Mouse (Mus musculus) bone marrow macrophage, adult 2 months (primary cell): ENCODE results near the gene Gm38393. TPM values are rescaled to one million over a fixed set of nuclear protein-coding genes. Genes with fewer than 3 reads are reported as not detected.

Experiments used
- H3K27ac ChIP-seq: 2 replicates; pipeline ENCODE4 v1.5.1; 2012; ENCODE audit warnings: low read depth, low read length; ENCODE audit not compliant: insufficient read depth
- H3K4me1 ChIP-seq: 2 replicates; pipeline ENCODE4 v1.6.1; 2012; ENCODE audit warnings: low read length; ENCODE audit not compliant: control insufficient read depth, insufficient read depth
- H3K4me3 ChIP-seq: 2 replicates; pipeline ENCODE4 v1.5.1; 2012; ENCODE audit warnings: mild to moderate bottlenecking, low read length, moderate library complexity; ENCODE audit not compliant: insufficient read depth
- CTCF ChIP-seq: IDR thresholded peaks from 2 replicates; pipeline ENCODE4 v1.5.1; 2012; ENCODE audit warnings: low read depth, mild to moderate bottlenecking, low read length, moderate library complexity
- POLR2A ChIP-seq: IDR thresholded peaks from 2 replicates; pipeline ENCODE4 v1.6.1; 2012; ENCODE audit warnings: mild to moderate bottlenecking, low read depth, low read length, borderline replicate concordance
- polyA plus RNA-seq: library from polyadenylated mRNA; stranded (reverse); fragments of >200 nt; gene quantifications from 2 replicates; pipeline ENCODE4 v1.2.4, GENCODE M21; 2012; ENCODE audit not compliant: missing spikeins, insufficient read depth, insufficient read length

The Gm38393 gene
- not detected in 2 replicates for polyA plus RNA-seq

- H3K27ac ChIP-seq: no peak within 1 kb of the TSS
- H3K4me1 ChIP-seq: no peaks in the 10 kb centered on the region
- no peak for TF ChIP-seq CTCF
- TF ChIP-seq POLR2A: no peak
- H3K4me3 ChIP-seq: no peak within 1 kb of the TSS
Observed at GRCm38 (mm10) chr7:60004606-60005330, at the start of gene Gm38393, which contains the start of gene Snurf. Gm38393 (minus strand) TSS chr7:60005064. Snurf (minus strand) TSS chr7:60005049.

DNA sequence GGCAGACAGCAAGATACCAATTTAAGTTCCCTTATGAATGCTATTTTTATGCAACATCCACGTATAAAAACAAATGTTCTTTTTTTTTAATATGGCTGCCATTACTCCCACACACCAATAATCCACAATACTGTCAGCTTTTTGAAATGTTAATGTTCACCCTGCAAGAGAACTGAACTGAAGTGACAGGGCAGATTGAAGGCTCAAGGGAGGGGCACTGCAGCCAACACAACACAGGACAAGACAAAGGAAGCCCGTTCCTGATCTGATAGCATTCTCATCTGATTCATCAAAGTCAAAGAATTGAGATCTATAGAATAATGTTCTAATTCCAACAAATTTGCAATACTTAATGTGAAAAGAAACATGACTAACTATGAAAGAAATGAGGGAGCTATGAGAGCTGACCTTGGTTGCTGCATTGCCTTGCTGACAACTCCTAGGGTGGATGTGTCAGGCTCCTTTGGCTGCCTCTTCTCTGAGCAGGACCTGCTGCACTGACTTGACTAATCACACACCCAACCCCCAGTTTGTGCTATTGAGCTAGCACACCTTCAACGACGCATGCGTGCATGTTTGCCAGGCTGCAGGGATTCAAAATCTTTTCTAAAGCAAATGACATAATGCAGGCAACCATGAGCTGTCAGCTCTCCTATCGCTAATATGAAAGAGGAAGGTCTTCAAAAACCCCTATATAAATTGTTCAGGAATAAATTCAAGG lies 42.8 kb upstream of the Gm38393 start:
- H3K27ac ChIP-seq: no peak overlapping the region
- TF ChIP-seq CTCF (no peak), POLR2A (no peak)
- no peak overlapping the region for H3K4me3 ChIP-seq
- no peaks in the 10 kb centered on the region for H3K4me1 ChIP-seq

- H3K4me1 ChIP-seq: no peaks in the 10 kb centered on the region
- no peak overlapping the region for H3K4me3 ChIP-seq
- no peak for TF ChIP-seq POLR2A
- TF ChIP-seq CTCF: no peak
- H3K27ac ChIP-seq: no peak overlapping the region
Observed at GRCm38 (mm10) chr7:60013186-60013585, 8.3 kb upstream of the Gm38393 start.

DNA sequence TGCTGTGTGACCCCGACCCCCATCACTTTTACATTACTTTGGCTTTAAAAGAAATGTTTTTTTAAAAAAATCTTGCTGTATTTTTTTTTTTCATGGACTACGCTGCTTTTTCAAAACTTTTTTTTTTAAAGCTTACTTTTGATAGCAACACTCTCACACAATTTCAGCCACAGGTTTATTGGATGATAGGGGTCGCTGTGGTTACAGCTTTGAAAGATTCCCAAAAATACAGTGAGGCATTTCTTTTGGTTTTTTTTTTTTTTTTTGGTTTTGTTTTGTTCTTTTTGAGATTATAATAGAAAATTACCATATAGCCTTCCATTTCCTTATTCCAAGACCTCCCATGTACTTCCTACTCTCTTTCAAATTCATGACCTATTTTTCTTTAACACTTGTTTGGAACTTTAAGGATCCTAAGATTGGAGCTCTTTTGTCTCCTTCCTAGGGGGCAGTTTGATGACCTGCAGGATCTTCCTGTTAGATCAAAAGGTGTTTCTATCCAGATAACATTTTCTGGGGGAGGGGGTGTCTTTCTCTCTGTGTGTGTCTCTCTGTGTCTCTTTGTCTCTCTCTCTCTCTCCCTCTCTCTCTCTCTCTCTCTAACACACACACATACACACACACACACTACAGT lies 3.0 kb upstream of the Gm38393 start:
- no peak overlapping the region for H3K27ac ChIP-seq
- no peak for TF ChIP-seq POLR2A
- no peak for TF ChIP-seq CTCF
- no peak overlapping the region for H3K4me3 ChIP-seq
- H3K4me1 ChIP-seq: no peaks in the 10 kb centered on the region

GRCm38 (mm10) chr7:60006262-60006661 lies 1.4 kb upstream of the Gm38393 start:
- TF ChIP-seq CTCF (no peak), POLR2A (no peak)
- Histone ChIP-seq H3K4me3 (no peak overlapping the region), H3K27ac (no peak overlapping the region), H3K4me1 (no peaks in the 10 kb centered on the region)

DNA sequence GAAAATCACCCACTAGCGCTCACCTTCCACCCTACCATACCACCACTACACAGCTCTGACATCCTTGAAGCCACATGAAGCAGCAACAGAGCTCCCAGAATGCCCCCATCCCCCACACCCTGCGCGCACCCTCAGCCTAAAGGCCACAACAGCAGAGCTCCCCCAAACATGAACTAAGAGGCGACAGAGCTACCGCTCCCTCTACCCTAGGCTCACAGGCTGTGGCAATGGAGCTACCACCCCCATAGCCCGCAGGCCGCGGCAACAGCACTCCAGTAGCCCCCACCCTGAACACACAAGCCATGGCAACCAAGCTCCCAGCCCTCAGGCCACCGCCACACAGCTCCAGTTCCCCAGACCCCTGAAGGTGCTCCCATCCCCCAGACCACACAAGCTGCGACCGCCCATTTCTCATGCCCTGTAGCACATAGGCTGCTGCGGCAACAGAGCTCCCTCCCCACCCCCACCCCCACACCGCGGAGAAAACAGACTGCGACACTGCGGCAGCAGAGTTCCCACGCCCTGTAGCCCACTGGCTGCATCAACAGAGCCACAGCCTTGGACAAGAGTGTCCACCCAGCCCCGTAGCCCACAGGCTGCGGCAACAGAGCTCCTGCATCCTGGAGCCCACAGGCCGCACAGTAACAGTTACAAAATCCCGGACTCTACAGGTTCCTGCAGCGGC lies 801 bp downstream of the Gm38393 start:
- Histone ChIP-seq H3K27ac (no peak overlapping the region), H3K4me1 (no peaks in the 10 kb centered on the region), H3K4me3 (no peak overlapping the region)
- TF ChIP-seq POLR2A (no peak), CTCF (no peak)

DNA sequence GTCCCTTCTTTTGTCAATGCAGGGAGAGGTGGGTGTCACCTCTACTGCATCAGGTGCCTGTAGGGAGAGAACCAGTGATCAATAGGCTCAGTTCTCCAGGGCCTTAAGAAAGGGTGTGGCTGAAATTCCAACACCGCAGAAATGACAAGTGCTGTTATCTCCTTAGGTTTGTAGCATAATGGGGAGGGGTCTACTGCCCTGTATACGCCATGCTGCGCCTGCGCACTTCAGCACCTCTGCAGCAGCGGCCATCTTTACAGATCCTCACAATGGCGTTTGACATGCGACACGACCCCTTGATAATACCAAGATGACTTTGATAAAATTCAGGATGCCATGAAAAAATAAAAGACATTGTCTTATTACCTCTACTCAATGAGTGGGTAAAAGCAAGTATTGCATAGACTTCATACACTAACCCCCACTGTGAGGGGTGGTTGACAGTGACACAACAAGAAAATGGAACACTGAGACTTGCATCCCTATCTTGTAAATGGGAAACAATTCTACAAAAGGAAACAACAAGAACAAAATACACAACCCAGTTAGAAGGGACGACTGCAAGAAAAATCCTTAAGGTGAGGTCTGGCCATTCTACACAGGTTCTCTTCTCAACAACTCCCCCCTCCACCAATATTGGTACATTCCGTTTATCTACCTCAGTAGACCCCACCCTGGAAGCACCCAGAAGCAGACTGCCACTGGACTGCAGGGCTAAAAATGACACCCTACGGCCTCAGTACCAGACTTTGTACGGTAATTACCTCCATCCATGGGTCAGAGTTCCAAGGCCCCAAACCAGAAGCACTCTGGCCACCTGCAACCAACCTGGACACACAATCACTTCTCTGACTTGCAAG lies 1.6 kb downstream of the Gm38393 start:
- no peak overlapping the region for H3K27ac ChIP-seq
- H3K4me1 ChIP-seq: no peaks in the 10 kb centered on the region
- TF ChIP-seq CTCF: no peak
- TF ChIP-seq POLR2A: no peak
- no peak overlapping the region for H3K4me3 ChIP-seq

DNA sequence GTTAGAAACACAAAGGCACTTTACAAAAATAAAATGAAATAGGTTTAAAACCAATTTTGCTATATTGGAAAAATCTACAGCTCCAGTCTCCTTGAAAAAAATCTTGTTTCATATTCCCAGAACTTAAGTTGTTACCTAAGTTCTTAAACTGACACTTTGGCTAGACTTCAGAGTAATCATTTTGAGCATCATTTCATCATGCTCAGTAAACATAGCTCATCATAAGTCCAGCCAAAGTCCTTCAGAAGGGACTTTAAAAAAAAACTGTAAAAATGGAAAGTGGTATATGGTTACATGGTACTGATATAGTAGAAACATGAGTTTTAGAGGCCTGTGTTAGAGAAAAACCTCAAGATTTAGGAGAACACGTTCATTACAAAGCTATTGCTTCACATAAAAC lies 26.2 kb downstream of the Gm38393 start:
- no peak for TF ChIP-seq POLR2A
- TF ChIP-seq CTCF: no peak
- Histone ChIP-seq H3K4me3 (no peak overlapping the region), H3K4me1 (no peaks in the 10 kb centered on the region), H3K27ac (no peak overlapping the region)

Other genes with a start within 250 kb of the Gm38393 start
- gene Snurf, start within 50 bp of the Gm38393 start, polyA plus RNA-seq: not detected in 2 replicates
- gene Snrpn, start 135.2 kb upstream of the Gm38393 start, polyA plus RNA-seq: not detected in 2 replicates